Mouse (Mus musculus) intestine, postnatal 0 days (tissue): ENCODE data around the gene Fcrla. TPM values are rescaled to one million over a fixed set of nuclear protein-coding genes. Genes with fewer than 3 reads are reported as not detected.
A peak's percentile ranks its signal among the peaks of the same experiment; 100 is the strongest.

ENCODE experiments used
- ATAC-seq: fragments of 200-750 bp; cut with Nextera tagmentation; 2 replicates; pipeline ENCODE4 v1.8.0; 2017; ENCODE audit warnings: mild to moderate bottlenecking, moderate TSS enrichment, moderate library complexity
- H3K27ac ChIP-seq: fragments of 300-500 bp; sonication (generic); 2 replicates; pipeline ENCODE4 v1.5.1; 2014; ENCODE audit warnings: mild to moderate bottlenecking, low read depth, low read length, moderate library complexity
- H3K27me3 ChIP-seq: fragments of 300-500 bp; sonication (generic); replicated peaks from 2 replicates; pipeline ENCODE4 v1.6.1; 2014; ENCODE audit warnings: low read length, mixed read lengths; ENCODE audit not compliant: control insufficient read depth, insufficient read depth
- H3K36me3 ChIP-seq: fragments of 300-500 bp; sonication (generic); 2 replicates; pipeline ENCODE4 v1.6.1; 2014; ENCODE audit warnings: mild to moderate bottlenecking, moderate library complexity; ENCODE audit not compliant: control insufficient read depth, insufficient read depth
- H3K4me1 ChIP-seq: fragments of 300-500 bp; sonication (generic); replicated peaks from 2 replicates; pipeline ENCODE4 v1.6.1; 2014; ENCODE audit warnings: antibody characterized with exemption, low read length, mixed read lengths; ENCODE audit not compliant: control insufficient read depth, insufficient read depth
- H3K4me2 ChIP-seq: fragments of 300-500 bp; sonication (generic); replicated peaks from 2 replicates; pipeline ENCODE4 v1.6.1; 2014; ENCODE audit warnings: low read depth, mild to moderate bottlenecking, moderate library complexity
- H3K4me3 ChIP-seq: fragments of 300-500 bp; sonication (generic); 2 replicates; pipeline ENCODE4 v1.5.1; 2014; ENCODE audit warnings: low read depth, low read length
- H3K9ac ChIP-seq: fragments of 300-500 bp; sonication (generic); 2 replicates; pipeline ENCODE4 v1.6.1; 2014; ENCODE audit warnings: mild to moderate bottlenecking, low read depth, low read length
- H3K9me3 ChIP-seq: fragments of 300-500 bp; sonication (generic); 2 replicates; pipeline ENCODE4 v1.6.1; 2016; ENCODE audit warnings: mixed run types; ENCODE audit not compliant: control insufficient read depth
- CTCF ChIP-seq: sonication (generic); IDR thresholded peaks from 2 replicates; pipeline ENCODE4 v1.5.1; 2016; ENCODE audit warnings: low read depth, mild to moderate bottlenecking, control low read depth, antibody characterized with exemption, moderate library complexity
- WGBS: fragments of 180-500 bp; shearing (Covaris S2); extraction: QIAGEN DNeasy Blood & Tissue Kit; methylation state at CpG from one replicate; pipeline ENCODE4 v1.1.7; 2014; 5-methylcytosine and 5-hydroxymethylcytosine counted together
- polyA plus RNA-seq: library from polyadenylated mRNA; unstranded; fragments of >200 nt; fragmentation: Nextera tagmentation; extraction: Ambion mirVana; gene quantifications from 2 replicates; pipeline ENCODE4 v1.2.1, GENCODE M21; 2015

Fcrla gene
- polyA plus RNA-seq, 1 experiment from 2014 or later: not detected

DNA sequence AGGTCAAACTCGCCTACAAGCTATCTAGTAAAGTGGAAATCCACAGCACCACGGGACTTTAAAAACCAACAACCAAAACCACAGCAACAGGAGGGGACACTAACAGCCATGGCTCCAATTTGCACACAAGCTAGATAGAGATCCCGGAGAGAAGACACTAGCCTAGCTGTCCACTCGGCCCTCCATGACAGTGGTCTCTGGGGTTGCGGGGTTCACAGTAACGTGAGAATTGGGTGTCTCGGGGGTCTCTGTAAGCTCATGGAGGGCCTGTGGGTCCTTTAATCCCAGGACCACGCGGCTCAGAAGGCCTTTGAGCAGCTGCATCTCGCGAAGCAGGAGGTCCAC, 20.3 kb downstream of the Fcrla start:
- Histone ChIP-seq H3K9me3 (no peaks in the 10 kb centered on the region), H3K27ac (no peak overlapping the region), H3K4me2 (peak overlapping the region; percentile 71), H3K36me3 (no peaks in the 10 kb centered on the region), H3K4me1 (no peaks in the 10 kb centered on the region; the same call in 1 of the 2 replicates), H3K4me3 (no peak overlapping the region), H3K27me3 (peaks cover 35% of the 10 kb centered on the region), H3K9ac (no peak overlapping the region)
- WGBS: 42% methylated on average over 11 of the region's 11 CpGs
- no peak for ATAC-seq
- TF ChIP-seq CTCF: no peak

DNA sequence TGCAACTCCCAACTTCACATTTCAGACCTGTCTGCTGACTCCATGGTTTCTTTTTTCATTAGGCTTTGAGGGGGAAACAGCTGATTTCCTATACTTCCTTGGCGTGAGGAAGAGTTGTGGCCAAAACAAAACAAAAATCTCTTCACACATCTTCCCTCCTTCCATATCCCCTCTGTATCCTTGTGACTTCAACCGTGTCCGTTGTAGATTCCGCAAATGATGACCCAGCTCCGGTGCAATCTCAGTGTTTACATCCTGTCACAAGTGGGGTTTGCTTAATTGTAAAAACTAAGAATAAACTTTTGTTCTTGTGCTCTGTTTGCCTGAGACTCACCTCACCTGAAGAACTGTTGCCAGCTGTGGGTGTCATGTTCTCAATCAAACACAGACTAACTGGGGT, 23.9 kb downstream of the Fcrla start:
- Histone ChIP-seq H3K9ac (no peak overlapping the region), H3K36me3 (no peaks in the 10 kb centered on the region), H3K4me1 (no peaks in the 10 kb centered on the region; the same call in 1 of the 2 replicates), H3K4me2 (no peak overlapping the region), H3K4me3 (no peak overlapping the region), H3K9me3 (no peaks in the 10 kb centered on the region), H3K27ac (no peak overlapping the region), H3K27me3 (peaks cover 20% of the 10 kb centered on the region)
- ATAC-seq: no peak
- TF ChIP-seq CTCF: no peak
- 40% methylated on average over 5 of the region's 5 CpGs for WGBS

DNA sequence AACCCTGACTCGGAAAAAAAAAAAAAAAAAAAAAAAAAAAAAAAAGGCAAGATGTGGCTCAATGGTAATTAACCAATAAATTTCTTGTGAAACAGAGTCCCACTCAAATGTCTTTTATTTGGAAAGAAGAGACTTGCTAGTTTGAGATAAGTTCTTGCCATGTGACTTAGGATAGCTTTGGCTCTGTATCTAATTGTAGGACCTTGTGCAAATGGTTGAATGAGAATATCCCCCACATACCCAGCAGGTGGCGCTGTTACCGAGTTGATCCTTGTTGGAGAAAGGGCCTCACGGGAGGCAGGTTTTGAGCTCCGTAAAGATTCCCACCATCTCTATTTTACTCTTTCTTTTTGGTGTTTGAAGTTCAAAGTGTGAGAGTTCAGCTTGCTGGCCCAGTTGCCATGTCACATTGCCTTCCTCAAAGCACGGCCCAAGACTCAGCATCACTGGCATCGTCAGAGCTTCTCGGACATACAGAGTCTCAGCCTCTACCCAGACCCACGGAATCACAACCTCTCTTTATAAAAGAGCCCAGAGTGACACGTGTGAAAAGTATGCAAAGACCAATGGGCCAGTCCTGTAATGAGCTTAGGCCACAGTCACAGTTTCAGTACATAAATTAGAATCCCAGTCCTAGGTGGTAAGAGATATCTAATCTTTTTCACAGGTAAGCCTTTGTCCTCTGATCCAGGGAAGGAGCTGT, 25.7 kb downstream of the Fcrla start:
- Histone ChIP-seq H3K27me3 (peaks cover 2% of the 10 kb centered on the region), H3K27ac (no peak overlapping the region), H3K4me1 (no peaks in the 10 kb centered on the region), H3K9ac (no peak overlapping the region), H3K9me3 (no peaks in the 10 kb centered on the region), H3K4me3 (peak overlapping the region; percentile 17; the same call in 1 of the 2 replicates), H3K4me2 (peak overlapping the region; percentile 59), H3K36me3 (no peaks in the 10 kb centered on the region)
- peak; percentile 88 for TF ChIP-seq CTCF
- 36% methylated on average over 10 of the region's 10 CpGs for WGBS
- peak; percentile 51; the same call in 1 of the 2 replicates for ATAC-seq

DNA sequence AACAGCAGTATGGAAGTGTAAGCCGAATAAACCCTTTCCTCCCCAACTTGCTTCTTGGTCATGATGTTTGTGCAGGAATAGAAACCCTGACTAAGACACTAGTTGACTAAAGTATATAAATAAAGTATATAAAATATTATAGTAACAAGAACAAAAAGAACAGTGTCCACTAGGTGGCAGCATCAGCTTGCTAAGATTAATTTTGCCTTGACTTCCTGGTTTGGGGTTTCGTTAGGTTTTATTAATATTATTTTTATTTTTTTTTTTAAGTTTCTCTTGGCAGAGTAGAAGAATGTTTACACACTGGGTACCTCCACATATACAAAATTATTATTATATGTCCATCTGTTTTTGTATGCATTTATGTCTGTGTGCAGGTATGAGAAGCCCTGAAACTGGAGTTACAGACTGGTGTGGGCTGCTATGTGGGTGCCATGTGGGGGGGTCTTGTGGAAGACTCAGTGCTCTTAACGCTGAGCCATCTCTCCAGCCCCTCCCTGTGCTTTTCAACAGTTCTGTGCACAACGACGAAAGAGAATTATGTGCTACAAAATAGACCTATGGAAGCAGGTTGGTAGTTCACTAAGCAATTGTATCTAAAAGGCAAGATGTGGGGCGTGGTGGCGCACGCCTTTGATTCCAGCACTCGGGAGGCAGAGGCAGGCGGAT, 26.4 kb downstream of the Fcrla start:
- peak overlapping the region; percentile 17; the same call in 1 of the 2 replicates for H3K4me3 ChIP-seq
- peak overlapping the region; percentile 59 for H3K4me2 ChIP-seq
- no peak overlapping the region for H3K27ac ChIP-seq
- H3K36me3 ChIP-seq: no peaks in the 10 kb centered on the region
- no peaks in the 10 kb centered on the region for H3K27me3 ChIP-seq
- TF ChIP-seq CTCF: peak; percentile 68
- ATAC-seq: peak; percentile 31; the same call in 1 of the 2 replicates
- H3K9me3 ChIP-seq: no peaks in the 10 kb centered on the region
- 35% methylated on average over 10 of the region's 10 CpGs for WGBS
- H3K9ac ChIP-seq: no peak overlapping the region
- H3K4me1 ChIP-seq: no peaks in the 10 kb centered on the region

DNA sequence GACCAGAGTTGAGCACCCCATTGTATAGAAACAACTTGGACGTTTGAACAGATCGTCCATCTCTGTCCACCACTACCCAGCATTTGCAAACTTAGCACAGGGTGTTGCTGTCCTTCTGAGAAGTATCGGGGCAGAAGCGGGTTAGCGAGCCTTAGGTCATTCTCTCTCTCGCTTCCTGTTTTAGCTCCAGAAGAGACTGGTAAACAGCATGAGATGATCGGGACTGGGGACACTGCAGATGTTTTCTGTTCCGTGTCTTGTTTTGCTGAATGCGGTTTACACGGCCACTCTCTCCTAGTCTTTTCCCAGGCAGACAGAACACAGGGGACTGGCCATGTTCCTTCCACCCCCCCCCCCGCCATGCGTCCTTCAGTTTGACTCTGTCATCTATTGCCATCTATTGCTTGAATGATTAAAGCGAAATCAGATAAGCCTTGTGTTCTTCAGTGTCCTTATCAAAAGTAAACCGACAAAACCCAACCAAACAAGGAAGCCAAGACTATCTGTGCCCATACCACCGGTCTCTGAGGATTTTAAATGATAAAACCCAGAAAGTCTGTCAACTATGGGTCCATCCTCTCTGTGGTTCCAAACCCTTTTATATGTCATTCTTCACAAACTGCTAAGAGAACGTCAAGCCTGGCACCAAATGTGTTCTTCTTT, 28.8 kb downstream of the Fcrla start:
- no peaks in the 10 kb centered on the region for H3K27me3 ChIP-seq
- WGBS: 41% methylated on average over 16 of the region's 16 CpGs
- no peak for ATAC-seq
- no peaks in the 10 kb centered on the region for H3K4me1 ChIP-seq
- H3K9ac ChIP-seq: no peak overlapping the region
- no peak overlapping the region for H3K4me2 ChIP-seq
- no peaks in the 10 kb centered on the region for H3K9me3 ChIP-seq
- no peak overlapping the region for H3K27ac ChIP-seq
- H3K4me3 ChIP-seq: no peak overlapping the region
- H3K36me3 ChIP-seq: no peaks in the 10 kb centered on the region
- no peak for TF ChIP-seq CTCF

DNA sequence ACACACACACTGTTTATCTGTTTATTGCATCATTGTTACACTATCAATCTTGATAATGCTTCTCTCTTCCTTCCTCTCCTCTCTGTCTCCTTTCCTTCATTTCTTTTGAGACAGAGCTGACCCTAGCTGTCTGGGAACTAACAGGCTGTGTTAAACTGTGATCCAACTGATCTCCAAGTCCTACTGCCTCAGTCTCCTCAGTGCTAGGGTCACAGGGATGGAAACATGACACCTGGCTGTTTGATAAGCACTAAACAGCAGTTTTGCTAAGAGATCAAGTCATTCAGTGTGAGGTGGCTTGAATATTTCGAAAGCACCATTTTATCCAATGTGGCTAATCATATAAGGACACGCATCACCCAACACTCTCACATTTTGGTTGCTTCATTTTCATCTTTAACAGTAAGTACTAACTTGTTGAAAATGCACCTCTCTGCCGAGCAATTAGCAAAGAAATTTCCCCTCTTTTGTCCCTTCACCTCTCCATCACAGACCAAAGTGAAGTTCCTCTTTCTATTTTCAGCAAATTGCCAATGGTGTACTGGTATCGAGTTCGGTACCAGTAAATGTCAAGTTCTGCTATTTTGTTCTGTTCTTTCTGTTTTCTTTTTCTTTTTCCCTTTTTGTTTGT, 30.6 kb downstream of the Fcrla start:
- no peak for TF ChIP-seq CTCF
- H3K9me3 ChIP-seq: no peaks in the 10 kb centered on the region
- no peak overlapping the region for H3K4me2 ChIP-seq
- H3K4me1 ChIP-seq: no peaks in the 10 kb centered on the region
- H3K36me3 ChIP-seq: no peaks in the 10 kb centered on the region
- H3K9ac ChIP-seq: no peak overlapping the region
- no peak for ATAC-seq
- H3K4me3 ChIP-seq: no peak overlapping the region
- H3K27ac ChIP-seq: no peak overlapping the region
- no peaks in the 10 kb centered on the region for H3K27me3 ChIP-seq
- 84% methylated on average over 5 of the region's 5 CpGs for WGBS
